Mouse (Mus musculus): Measurements from ENCODE around the gene Dennd6a.
"Not testable (repeated sequence)": the region's sequence is repeated elsewhere in the genome, so short reads cannot be mapped to it uniquely, and the experiment has no call there.

Gene Dennd6a

GRCm38 (mm10) chr14:26573556-26573955 is at the start of gene Dennd6a:
Gene Dennd6a (plus strand): TSS chr14:26573856.
- not testable (repeated sequence) for DNase-seq

GRCm38 (mm10) chr14:26525955-26526354 is 47.7 kb upstream of the Dennd6a start:
- DNase-seq, result no peak

- no peak for DNase-seq
Measured at GRCm38 (mm10) chr14:26528296-26528695, 45.4 kb upstream of the Dennd6a start.

DNA sequence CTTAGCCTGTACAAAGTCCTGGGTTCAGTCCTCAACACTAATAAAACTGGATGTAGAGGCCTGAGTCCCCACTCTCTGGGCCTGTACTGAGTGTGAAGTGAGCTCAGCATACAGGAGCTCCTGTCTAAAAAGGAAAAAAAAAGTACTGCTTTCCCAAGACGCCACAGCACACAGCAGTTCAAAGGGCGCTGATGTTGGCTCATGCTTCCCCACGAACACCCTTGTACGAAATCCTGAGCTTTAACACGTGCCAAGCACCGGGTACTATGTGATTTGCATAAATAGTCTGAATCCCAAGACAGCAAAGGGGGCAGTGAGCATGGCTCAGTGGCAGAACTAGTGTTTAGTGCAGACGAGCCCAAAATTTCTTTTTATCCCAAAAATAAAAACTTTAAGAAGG is 43.3 kb upstream of the Dennd6a start:
- peak; percentile 16 for DNase-seq

- DNase-seq, result no peak
Measured at GRCm38 (mm10) chr14:26531410-26532313, 42.0 kb upstream of the Dennd6a start.

DNA sequence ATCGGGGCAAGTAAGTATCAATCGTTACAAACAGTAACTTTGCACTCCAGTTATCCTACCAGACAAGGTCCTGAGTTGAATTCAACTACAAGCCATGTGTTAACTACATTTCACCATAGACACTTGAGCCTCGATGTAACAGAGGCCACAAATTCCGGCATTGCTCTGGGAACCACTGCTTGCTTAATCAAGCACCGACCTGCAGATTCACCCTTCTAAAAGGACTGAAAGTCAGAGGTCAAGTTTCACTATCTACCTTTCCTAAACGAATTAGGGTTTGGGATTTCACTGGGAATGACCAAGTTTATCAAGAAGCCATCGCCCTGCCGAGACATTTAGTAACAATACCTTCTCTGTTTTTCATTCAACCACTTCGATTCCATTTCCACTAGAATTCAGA is 40.9 kb upstream of the Dennd6a start:
- no peak for DNase-seq

- peak; percentile 6 for DNase-seq
Measured at GRCm38 (mm10) chr14:26533267-26533666, 40.4 kb upstream of the Dennd6a start.

GRCm38 (mm10) chr14:26533821-26534756 is 39.6 kb upstream of the Dennd6a start:
- DNase-seq, result peak; percentile 67

DNA sequence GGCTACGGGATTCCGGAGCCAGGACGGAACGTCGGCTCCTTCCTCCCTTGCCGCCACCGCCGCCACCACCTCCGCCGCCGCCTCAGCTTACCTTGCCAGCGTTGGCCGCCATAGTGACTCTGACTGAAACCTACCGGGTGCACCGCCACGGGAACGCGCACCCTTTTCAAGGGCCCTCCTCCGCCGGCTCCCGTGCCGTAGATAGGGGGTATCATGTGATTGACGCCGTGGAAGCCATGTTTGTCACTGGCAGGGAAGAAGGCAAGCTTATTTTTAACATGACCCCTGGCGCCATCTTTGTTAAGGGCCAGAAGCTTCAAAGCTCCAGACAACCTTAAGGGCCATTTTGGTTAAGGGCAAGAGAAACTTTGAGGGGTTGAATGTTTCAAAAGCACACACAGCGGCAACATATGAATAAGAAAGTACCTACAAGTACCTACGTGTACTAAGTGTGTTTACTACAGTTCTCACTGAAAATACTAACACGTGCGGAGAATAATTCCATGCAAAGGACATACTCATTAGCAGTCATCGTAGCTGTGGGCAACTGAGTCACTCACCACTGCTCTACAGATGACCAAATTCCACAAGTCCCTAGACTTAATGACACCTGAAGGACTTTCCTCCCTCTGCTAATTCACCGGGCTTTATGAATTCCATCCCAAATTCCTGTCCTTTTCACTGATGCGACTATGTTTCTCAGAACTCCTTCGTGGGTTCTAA is 38.7 kb upstream of the Dennd6a start, which contains the start of gene Slmap:
Slmap (minus strand) TSS at position 175 of the 723 bp plus-strand sequence.
- peak; percentile 100 for DNase-seq

DNA sequence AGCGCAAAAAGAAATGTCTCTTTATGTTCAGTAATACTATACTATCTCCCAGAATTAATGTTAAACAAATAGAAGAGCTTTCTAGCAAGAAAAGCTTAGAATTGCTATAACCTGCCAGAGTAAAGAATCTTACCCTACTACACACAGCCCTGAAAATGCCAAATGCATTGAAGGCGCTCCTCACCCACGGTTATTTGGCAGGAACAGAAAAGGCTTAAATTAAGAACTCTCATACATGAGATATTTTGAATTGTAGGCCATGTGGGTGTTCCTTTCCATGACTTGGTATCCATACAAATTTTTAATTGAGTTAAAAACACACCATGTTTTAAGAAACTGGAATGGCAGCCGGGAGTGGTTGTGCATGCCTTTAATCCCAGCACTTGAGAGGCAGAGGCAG is 34.4 kb upstream of the Dennd6a start:
- no peak for DNase-seq

- no peak for DNase-seq
Measured at GRCm38 (mm10) chr14:26540577-26540976, 33.1 kb upstream of the Dennd6a start.

DNA sequence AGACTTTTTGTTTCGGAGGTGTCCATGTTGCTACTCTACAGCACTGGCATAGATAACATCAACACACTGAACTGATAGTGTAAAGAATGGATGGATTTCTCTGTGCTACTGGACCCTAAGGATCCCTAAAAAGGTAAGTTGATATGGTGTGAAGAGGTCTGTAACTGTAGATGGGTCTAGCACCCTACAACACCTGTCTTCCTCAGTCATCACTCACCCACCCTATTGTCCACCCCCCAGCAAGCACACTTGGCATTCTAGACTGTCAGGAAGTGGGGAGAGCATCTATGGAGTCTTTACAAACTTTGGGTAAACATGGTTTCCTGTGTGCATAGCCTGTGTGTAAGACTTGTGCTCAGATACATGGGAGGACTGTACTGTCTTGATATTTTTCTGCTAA is 31.5 kb upstream of the Dennd6a start:
- DNase-seq, result no peak

- DNase-seq, result no peak
Measured at GRCm38 (mm10) chr14:26547516-26548488, 25.9 kb upstream of the Dennd6a start.

DNA sequence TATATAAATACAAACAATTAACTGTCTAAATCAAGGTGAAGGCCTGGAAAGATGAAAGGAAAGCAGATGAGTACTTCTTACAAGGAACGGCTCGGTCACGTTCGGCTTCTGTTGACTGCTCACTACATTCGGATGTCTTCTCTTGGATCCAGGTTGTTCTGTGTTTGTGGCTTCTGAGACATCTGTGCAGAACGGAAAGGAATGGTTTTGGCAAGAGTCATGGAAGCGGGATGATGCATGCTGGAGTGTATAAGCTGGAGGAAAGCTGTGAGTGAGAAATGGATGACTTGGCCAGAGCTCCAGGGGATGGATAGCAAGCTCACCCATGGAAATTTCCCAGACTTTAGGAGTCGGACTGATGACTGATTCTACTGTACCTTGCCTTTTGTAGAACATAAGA is 22.9 kb upstream of the Dennd6a start:
- DNase-seq, result no peak

GRCm38 (mm10) chr14:26552441-26552840 is 21.2 kb upstream of the Dennd6a start:
- no peak for DNase-seq

DNA sequence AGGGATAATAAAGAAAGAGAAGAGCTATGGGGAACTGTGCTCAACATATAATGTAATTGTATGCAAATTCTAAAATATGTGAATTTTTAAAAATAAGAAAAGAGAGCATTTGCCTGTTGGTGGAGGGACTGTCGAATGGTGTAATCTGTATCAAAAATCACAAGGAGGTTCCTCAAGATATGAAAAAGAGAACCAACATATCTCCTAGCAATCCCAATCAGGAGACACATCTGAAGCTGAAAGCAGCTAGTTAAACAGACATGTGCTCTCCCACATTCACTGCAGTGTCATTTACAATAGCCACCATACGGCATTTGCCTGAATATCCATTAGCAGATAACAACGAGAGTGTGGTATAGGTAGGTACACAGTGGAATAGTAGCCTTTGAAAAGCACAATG is 20.8 kb upstream of the Dennd6a start:
- no peak for DNase-seq

- peak; percentile 32 for DNase-seq
Measured at GRCm38 (mm10) chr14:26557581-26557980, 16.1 kb upstream of the Dennd6a start.

DNA sequence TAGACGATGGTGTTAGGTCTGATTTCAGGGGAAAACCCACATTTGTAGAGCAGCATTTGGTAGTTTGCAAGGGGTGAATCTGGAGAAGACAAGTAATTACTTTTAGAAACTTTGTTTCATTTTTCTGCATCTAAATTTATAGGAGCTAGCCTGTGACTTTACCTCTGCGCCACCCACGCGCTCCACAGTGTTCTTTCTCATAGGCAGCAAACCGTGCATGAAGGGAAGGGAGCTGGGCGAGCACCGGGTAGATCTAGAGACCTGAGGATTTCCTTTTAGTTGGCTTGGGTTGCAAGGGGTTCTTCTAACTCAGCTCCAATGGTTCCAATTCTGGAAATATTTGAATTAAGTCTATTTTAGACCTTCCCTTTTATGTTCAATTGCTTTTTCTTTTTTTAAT is 15.1 kb upstream of the Dennd6a start:
- no peak for DNase-seq

GRCm38 (mm10) chr14:26562247-26562646 is 11.4 kb upstream of the Dennd6a start:
- DNase-seq, result no peak

GRCm38 (mm10) chr14:26569880-26570279 is 3.8 kb upstream of the Dennd6a start:
- DNase-seq, result peak; percentile 10

- DNase-seq, result no peak
Measured at GRCm38 (mm10) chr14:26571951-26572675, 1.5 kb upstream of the Dennd6a start.

Data from lung, postnatal 10 days (tissue).